Mouse (Mus musculus) c-Kit-positive CD71-positive TER-119-negative erythroid progenitor cells, embryonic 14.5 days (primary cell): Measurements from ENCODE around the gene Pes1.
"Not testable (repeated sequence)": the region's sequence is repeated elsewhere in the genome, so short reads cannot be mapped to it uniquely, and the experiment has no call there.

Source experiments
- DNase-seq: peaks from one replicate; pipeline ENCODE4 v3.0.0-alpha.2; 2013; ENCODE audit warnings: low read depth

The Pes1 gene

DNA sequence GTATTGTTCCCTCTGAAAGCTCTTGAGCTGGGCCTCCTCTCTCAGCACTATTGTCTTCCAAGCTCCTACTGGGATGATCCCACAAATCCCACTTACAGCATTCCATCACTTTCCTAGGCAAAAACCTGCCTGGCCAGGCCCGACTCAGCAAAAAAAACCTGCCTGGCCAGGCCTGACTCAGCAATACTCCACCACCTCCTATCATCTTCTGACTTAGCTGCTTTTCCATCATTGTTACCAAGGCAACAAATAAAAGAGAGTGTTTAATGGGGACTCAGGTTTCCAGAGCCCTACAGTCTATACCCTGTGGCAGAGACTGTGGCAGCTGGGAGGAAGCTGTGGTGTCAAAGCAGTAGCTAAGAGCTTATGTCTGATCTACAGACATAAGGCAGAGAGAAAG is 48.8 kb downstream of the Pes1 start:
- no peak for DNase-seq

DNA sequence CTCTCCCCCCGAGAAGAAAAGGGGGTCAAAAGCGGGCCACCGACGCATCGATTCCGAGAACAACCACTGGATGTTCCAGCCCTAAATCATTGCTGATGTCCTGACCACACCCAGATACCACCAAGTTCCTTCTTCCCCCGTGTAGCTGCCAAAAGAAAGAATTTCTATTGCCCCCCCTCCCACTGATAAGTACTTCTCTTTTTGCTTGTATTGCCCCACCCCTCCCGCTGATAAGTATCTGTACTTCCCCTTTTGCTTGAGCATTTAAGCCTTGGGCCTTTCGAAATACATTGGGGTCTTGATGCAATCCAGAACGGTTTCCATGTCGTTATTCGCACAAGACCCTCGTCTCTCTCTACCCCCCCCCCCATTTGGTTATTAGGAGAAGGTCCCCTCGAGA is 52.0 kb downstream of the Pes1 start:
- DNase-seq = not testable (repeated sequence)

DNA sequence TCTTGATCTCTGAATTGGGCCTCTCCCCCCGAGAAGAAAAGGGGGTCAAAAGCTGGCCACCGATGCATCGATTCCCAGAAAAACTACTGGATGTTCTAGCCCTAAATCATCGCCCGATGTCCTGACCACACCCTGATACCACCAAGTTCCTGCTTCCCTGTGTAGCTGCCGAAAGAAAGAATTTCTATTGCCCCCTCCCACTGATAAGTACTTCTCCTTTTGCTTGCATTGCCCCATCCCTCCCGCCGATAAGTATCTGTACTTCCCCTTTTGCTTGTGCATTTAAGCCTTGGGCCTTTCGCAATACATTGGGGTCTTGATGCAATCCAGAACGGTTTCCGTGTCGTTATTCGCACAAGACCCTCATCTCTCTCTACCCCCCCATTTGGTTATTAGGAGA is 58.3 kb downstream of the Pes1 start:
- DNase-seq = not testable (repeated sequence)

DNA sequence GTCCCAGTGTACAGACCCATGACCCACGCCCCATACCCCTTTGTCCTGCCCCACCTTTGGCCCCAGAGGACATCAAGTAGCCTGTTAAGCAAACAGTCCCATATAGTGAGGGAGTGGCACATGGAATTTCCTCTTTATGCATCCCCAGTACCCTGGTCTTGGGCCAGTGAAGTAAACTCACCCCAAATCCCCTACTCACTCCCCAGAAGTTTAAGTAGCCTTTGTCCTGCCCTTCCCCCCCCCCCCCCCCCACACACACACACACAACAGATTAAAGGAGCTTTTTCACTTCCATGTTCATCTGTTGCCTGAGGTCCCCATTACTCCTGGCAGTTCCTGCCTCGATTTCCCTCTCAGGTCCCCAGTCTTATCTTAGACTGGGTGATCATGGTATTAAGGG is 59.5 kb downstream of the Pes1 start:
- DNase-seq = no peak

DNA sequence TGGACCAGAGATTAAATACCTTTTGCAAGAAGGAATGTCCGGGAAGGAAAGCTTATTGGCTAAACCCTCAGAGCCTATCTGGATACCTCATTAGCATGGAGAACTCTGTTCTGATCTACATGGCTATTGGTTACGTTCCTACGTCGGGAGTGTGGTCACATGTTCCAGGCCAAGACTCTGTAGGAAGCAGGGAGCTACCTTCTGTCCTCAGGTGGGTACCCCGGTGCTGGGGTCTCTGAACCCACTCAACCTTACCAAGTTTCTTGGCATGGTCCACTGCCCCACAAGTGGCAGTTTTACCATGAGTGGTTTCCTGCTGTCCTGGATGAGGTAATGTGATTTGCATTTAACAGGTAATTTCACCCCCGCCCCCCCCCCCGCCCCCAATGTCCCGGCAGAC is 63.3 kb downstream of the Pes1 start:
- no peak for DNase-seq

DNA sequence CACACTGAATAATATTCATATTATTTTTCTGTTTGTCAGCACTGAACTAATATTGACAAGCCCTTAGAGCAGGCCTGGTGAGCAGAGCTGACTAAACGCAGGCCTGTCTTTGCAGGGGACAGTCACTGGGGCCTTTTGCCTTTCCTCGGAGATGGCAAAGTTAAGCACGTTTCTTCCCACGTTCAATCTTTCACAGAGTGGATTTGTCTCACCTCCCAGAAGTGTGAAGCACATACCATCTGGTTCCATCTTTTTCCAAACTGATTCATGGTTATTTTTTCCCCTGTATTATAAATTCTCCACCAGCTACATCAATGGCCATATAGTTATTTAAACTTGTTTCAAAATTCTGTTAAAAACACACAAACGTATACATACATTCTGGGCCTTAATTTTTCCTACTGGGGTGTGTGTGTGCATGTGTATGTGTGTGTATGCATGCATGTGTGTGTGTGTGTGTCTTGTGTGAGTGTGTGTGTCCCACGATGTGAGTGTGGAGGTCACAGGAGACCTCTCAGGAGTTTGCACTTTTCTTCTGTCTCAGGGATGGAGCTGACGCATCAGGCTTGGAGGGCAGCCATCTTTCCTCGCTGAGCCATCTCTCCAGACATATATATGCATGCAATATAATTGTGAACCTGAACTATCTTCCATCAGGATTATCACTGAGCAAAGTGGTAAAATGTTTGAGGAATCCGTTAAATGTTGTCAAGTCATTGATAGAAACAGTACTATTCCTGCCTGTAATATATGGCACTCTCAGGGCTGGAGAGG is 64.0 kb downstream of the Pes1 start:
- DNase-seq = no peak

DNA sequence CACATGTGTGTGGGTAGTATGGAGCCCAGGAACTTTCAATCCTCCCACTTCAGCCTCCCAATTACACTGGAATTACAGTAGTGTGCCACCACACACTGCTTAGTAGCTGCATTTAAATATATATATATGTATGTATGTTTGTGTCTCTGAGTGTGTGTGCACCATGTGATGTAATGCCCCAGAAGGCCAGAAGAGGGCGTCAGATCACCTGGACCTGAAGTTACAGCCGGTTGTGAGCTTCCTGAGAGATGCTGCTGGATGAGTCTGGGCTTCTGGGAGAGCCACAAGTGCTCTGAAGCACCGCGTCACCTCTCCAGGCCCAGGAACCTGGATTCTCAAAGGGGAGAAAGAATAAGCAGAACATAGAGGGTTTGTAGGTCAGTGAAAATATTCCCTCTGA is 65.6 kb downstream of the Pes1 start:
- DNase-seq = no peak
